Mouse (Mus musculus): ENCODE measurements at regions not wholly inside any gene's neighbourhood (a gene's known extent, or its start where the extent isn't known, plus 50 kb on each side); places are given as distances from the start of the nearest gene placed in this dataset.

DNA sequence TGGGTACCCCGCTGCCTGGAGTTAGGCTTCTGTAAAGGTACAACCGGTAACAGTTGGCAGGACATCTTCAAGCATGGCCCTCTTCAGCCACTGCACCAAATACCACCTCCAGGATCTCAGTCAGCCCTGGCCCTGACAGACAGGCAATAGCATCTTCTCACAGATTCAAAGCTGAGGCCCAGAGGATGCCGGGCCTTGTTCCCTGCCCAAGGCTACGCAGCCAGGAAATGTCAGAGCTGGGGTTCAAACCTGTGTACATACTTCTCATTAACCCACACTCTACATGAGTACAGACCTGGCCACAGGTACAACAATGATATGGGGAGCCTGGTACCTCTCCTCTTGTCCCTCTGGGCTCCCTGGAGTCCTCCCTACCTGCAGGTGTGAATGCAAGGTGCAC, 497.3 kb downstream of the Med13l start:
- no peak for DNase-seq (ENCODE audit: low spot score)

DNA sequence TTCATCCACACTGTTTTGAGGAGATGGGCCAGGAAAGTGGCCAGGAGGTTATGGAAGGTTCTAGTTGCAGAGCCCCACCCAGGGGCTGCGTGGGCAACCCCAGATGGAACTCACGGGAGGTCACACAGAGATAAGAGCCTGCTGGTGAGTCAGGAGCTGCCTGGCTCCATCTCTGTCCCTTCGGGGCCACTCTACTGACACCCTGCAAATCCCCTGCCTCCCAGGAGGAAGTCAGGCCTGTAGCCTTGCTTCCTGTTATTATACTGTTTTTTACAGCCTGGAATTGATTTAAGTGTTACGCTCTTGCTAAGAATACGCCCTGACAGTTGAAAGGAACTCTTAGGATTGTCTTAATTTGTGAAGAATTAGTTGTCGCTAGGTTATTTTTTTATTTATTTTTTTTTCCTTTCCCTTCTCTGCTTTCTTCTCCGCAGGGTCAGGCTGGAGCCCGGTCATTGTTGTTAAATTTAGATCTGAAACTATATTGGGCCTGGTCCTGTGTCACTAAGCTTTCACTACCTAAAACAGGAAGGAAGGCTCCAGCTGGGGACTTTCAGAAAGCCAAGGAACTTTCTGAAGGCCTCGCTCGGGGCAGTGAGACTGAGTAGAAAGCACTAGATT, 497.9 kb downstream of the Med13l start:
- DNase-seq (ENCODE audit: low spot score) = no peak

GRCm38 (mm10) chr5:119059223-119059622, 498.7 kb downstream of the Med13l start:
- no peak for DNase-seq (ENCODE audit: low spot score)

GRCm38 (mm10) chr5:119060886-119061285, 500.4 kb downstream of the Med13l start:
- no peak for DNase-seq (ENCODE audit: low spot score)

DNA sequence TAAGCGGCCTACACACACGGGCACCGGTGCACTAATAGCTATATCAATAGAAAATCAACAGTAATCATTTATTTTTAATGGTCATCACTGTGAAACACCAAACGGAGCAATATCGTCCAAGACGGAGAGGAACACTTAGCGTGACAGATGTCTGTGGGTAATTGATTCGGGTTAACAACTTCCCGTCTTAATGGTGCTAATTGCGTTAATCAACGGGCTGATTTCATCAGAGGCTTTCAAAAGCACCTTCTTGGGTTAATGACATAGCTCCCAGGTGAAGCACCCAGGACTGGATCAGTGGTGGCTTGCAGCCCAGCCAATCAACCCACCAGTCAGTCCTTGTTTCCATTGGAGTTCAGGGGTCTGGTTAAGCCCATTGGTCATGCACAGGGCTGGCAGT, 502.0 kb downstream of the Med13l start:
- DNase-seq (ENCODE audit: low spot score) = no peak

GRCm38 (mm10) chr5:119066666-119067065, 506.2 kb downstream of the Med13l start:
- DNase-seq (ENCODE audit: low spot score) = no peak

DNA sequence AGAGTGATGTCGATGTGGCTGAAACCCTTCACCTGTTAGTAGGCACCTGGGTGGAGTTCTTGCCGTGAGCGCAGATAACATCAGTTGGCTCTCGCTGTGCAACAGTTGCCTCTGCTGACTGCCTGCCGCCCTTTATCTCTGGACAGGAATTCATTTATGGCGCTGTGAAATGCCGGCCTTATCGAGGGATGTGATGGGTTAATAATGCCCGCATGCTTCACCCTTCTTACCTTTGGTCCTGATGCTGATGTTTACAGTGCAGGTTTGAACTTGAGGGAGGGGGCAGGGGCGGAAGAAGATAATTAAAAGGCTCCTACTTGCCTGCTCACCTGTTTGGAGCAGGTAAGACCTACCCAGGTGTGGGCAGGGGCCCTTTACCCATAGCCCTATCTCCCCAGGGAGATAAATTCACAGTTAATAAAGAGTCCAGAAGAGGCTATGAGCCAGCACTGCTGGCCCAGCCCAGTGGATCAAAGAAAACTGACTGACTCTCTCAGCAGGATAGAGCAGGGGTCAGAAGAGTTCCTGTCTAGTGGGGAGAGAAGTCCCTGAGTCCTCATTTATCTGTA, 509.4 kb downstream of the Med13l start:
- no peak for DNase-seq (ENCODE audit: low spot score)

- no peak for DNase-seq (ENCODE audit: low spot score)
Observed at GRCm38 (mm10) chr5:119072712-119073111, 512.2 kb downstream of the Med13l start.

DNA sequence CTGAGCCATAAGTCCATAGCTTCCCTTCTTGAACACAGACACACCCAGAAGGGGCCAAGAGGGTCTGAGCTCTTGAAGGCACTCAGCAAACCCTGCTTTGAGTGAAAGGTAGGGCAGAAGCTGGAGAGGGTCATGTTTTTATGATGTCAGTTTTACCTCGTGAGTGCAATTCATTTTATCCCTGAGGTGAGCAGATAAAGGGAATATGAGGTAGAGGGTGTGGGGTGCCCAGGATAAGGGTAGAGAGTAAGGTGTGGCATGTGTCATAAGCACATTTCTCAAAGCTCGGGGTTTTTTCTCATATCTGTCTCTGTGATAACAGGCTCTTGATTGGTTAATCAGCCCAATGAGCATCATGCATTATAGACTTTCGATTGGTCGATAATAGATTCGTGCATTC, 520.3 kb downstream of the Med13l start:
- DNase-seq (ENCODE audit: low spot score) = no peak

GRCm38 (mm10) chr5:119082895-119083294, 522.4 kb downstream of the Med13l start:
- no peak for DNase-seq (ENCODE audit: low spot score)

- no peak for DNase-seq (ENCODE audit: low spot score)
Observed at GRCm38 (mm10) chr5:119097576-119098193, 537.2 kb downstream of the Med13l start.

GRCm38 (mm10) chr5:119099817-119100216, 539.3 kb downstream of the Med13l start:
- no peak for DNase-seq (ENCODE audit: low spot score)

DNA sequence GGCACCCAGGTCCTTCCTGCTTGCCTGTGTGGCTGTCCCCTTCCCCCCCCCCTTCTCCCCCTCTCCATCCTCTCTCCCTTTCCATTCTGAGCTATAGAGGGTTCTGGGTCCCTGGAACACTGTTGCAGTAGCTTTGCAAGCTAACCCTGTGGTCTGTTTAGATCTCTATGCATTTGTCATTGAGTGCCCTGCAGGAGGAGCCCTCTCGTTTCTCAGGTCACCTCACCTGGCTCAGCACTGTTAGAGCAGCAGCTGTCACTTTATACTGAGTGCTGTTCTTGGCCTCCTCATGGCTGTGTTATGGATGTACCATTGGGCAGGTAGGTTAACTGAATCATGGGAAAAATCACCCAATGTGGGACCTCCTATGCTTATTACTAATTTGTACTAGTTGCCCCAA, 543.0 kb downstream of the Med13l start:
- DNase-seq (ENCODE audit: low spot score) = no peak

- no peak for DNase-seq (ENCODE audit: low spot score)
Observed at GRCm38 (mm10) chr5:119107898-119108297, 547.4 kb downstream of the Med13l start.

DNA sequence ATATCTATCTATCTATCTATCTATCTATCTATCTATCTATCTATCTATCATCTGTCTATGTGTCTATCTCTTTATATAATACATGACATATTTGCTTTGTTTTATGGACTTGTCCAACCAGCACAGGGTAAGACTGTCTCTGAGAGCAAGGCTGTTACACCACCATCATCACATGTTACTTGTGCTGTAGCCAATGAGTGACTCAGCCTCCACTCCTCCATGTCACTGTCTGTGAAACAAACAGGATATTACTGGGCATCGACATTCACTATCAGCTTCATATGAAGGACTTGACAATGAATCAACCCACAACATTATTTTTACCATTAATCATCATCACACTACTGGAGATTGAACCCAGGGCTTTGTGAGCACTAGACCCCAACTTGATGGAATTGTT, 549.0 kb downstream of the Med13l start:
- DNase-seq (ENCODE audit: low spot score) = no peak

DNA sequence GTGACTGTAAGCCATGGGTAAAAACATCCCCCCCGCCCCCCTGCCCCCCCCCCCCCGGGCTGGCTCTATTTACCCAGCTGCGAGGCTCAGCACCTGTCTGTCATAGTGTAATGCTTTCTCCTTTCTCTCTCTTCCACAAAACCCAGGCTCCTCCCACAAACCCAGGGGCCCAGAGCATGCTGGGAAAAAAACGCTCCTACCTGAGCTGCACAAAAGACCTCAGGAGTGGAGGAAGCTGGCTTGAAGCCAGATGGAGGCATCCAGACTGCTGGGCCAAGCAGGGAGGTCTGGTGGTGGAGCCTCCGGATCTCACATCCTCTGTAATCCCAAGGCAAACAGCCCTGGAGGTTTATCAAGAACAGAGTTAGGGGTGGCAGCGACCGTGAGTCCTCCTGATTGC, 553.6 kb downstream of the Med13l start:
- no peak for DNase-seq (ENCODE audit: low spot score)

DNA sequence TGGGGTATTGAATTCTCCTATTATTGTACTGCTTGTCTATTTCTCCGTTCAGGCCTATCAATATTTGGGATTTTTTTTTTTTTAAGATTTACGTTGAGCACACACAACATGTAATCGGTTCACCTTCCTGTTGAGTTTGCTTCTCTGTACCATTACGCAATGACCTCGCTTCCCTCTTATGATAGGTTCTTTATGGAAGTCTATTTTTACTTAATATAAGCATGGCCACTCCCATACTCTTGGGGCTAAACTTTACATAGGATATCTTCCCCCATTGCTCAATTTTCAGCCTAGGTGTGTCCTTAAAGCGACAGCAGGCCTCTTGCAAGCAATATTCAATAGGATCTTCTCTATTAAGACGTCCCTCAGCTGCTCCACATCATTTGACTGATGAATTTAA, 544.7 kb upstream of the Tbx3 start:
- no peak for DNase-seq (ENCODE audit: low spot score)

GRCm38 (mm10) chr5:119130176-119130575, 540.3 kb upstream of the Tbx3 start:
- DNase-seq (ENCODE audit: low spot score) = no peak

- DNase-seq (ENCODE audit: low spot score) = no peak
Observed at GRCm38 (mm10) chr5:119131461-119131860, 539.0 kb upstream of the Tbx3 start.

- no peak for DNase-seq (ENCODE audit: low spot score)
Observed at GRCm38 (mm10) chr5:119133378-119133777, 537.1 kb upstream of the Tbx3 start.

GRCm38 (mm10) chr5:119136916-119137315, 533.6 kb upstream of the Tbx3 start:
- DNase-seq (ENCODE audit: low spot score) = no peak

GRCm38 (mm10) chr5:119137409-119137808, 533.1 kb upstream of the Tbx3 start:
- DNase-seq (ENCODE audit: low spot score) = no peak

DNA sequence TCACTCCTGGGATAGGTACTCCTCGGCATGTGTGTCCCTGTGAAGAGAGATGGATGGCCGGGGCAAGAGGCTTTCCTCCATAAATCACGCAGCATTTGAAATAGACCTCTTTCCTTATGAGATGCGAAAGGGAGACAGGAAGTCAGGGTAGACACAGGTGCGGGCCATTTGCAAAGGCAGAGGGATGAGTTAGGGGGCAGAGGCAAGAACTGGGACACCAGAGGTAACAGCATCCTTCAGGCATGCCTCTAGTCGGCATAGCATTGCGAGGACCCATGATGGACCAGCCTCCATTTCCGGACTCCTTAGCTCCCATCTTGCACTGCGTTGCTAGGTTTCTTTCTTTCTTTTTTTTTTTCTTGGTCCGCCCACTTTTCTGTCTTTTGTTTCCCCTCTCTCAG, 532.6 kb upstream of the Tbx3 start:
- DNase-seq (ENCODE audit: low spot score) = no peak
